Mouse (Mus musculus): Measurements from ENCODE around the gene Myo1d.

DNA sequence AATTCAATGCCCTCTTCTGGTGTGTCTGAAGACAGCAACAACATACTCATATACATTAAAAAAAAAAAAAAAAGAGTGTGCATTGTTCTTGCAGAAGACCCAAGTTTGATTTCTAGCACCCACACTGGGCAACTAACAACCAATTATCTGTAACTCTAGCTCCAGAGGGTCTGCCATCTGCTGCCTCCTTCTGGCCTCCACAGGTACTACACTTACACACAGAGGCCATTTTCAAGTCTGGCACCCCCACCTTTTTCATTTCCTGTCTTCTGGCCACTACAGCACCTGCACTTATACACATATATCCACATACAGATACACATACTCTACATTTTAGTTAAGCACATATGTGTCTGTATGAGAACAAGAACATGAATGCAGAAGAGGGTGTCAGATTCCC lies 252.1 kb downstream of the Myo1d start:
- TF ChIP-seq CTCF (IDR thresholded peaks at IDR 0.05; ENCODE audit: control insufficient read depth, insufficient read depth, low read length) (peak; percentile 46; the same call in 1 of the 2 replicates), POLR2A (IDR thresholded peaks at IDR 0.05; ENCODE audit: borderline replicate concordance, control insufficient read depth, low read depth, low read length) (no peak)
